Mouse (Mus musculus) megakaryocyte, embryonic 14.5 days (primary cell): ENCODE results near the gene Gm20388.

Source experiments
- FLI1 ChIP-seq: IDR thresholded peaks from 2 replicates; pipeline ENCODE4 v1.6.1; 2012; ENCODE audit warnings: low read length, inconsistent platforms, mixed read lengths
- GATA1 ChIP-seq: IDR thresholded peaks from 3 replicates; pipeline ENCODE4 v1.6.1; 2012; ENCODE audit warnings: mixed read lengths, low read length, inconsistent platforms, borderline replicate concordance

- TF ChIP-seq FLI1 (no peak), GATA1 (no peak)
Observed at GRCm38 (mm10) chr8:124014751-124015150, 4104.1 kb downstream of the Gm20388 start.
